Mouse (Mus musculus) CH12.LX (cell line): ENCODE data around the gene Slc2a4. TPM values are rescaled to one million over a fixed set of nuclear protein-coding genes. Genes with fewer than 3 reads are reported as not detected.

Source experiments
- DNase-seq: peaks from one replicate; pipeline ENCODE4 v3.0.0-alpha.2; 2013; ENCODE audit errors: extremely low read depth
- H3K27ac ChIP-seq: 2 replicates; pipeline ENCODE4 v1.5.1; 2012; ENCODE audit warnings: low read depth, mild to moderate bottlenecking, control low read depth, moderate library complexity; ENCODE audit not compliant: insufficient read depth
- H3K27me3 ChIP-seq: replicated peaks from 2 replicates; pipeline ENCODE3; 2012; ENCODE audit warnings: inconsistent platforms
- H3K36me3 ChIP-seq, 2 experiments: replicated peaks in 1 of 2; 2 replicates each; pipeline versions ENCODE3 to v1.6.1; 2012; ENCODE audit warnings: inconsistent platforms in 1 of 2, low read length in 1 of 2, mild to moderate bottlenecking in 1 of 2, mixed read lengths in 1 of 2, moderate library complexity in 1 of 2; ENCODE audit not compliant: control insufficient read depth in 1 of 2, insufficient read depth in 1 of 2
- H3K4me1 ChIP-seq, 2 experiments: 2 replicates each; pipeline ENCODE4 v1.6.1; 2012; ENCODE audit warnings: inconsistent platforms in 1 of 2, moderate library complexity in 1 of 2; ENCODE audit not compliant: insufficient read depth in 2 of 2, control insufficient read depth in 1 of 2
- H3K4me2 ChIP-seq: 2 replicates; pipeline ENCODE4 v1.6.1; 2012; ENCODE audit warnings: low read depth, mild to moderate bottlenecking, control low read depth; ENCODE audit not compliant: poor library complexity, insufficient read depth, severe bottlenecking
- H3K4me3 ChIP-seq, 3 experiments: fragments of 150-350 bp in 1 of 3; sonication (generic) in 1 of 3; replicated peaks in 1 of 3; 2 replicates each; pipeline versions ENCODE3 to v1.5.1; 2011 to 2012; ENCODE audit warnings: low read depth in 2 of 3, low read length in 2 of 3, mild to moderate bottlenecking in 2 of 3, moderate library complexity in 2 of 3, control low read depth in 1 of 3, improper control_type of control experiment in 1 of 3, inconsistent platforms in 1 of 3, mixed read lengths in 1 of 3; ENCODE audit not compliant: poor library complexity in 1 of 3
- H3K79me2 ChIP-seq: replicated peaks from 2 replicates; pipeline ENCODE4 v1.6.1; 2012; ENCODE audit warnings: mild to moderate bottlenecking, moderate library complexity; ENCODE audit not compliant: control insufficient read depth, poor library complexity, insufficient read depth, severe bottlenecking; ENCODE audit errors: extremely low read depth
- H3K9ac ChIP-seq: 2 replicates; pipeline ENCODE4 v1.6.1; 2012; ENCODE audit warnings: low read depth, mild to moderate bottlenecking, control low read depth, moderate library complexity; ENCODE audit not compliant: insufficient read depth
- H3K9me3 ChIP-seq: replicated peaks from 2 replicates; pipeline ENCODE3; 2012; ENCODE audit warnings: low read length, inconsistent platforms, mixed read lengths
- CHD1 ChIP-seq: IDR thresholded peaks from 2 replicates; pipeline ENCODE4 v1.6.1; 2012; ENCODE audit warnings: low read depth, low read length, improper control_type of control experiment, inconsistent platforms
- CHD2 ChIP-seq: IDR thresholded peaks from 2 replicates; pipeline ENCODE4 v1.6.1; 2011; ENCODE audit warnings: low read length, improper control_type of control experiment
- CTCF ChIP-seq, 2 experiments: IDR thresholded peaks in 1 of 2; conservative IDR thresholded peaks in 1 of 2; 2 replicates each; pipeline ENCODE4 v1.5.1; 2011 to 2012; ENCODE audit warnings: low read depth in 2 of 2, low read length in 2 of 2, improper control_type of control experiment in 1 of 2, inconsistent platforms in 1 of 2, mild to moderate bottlenecking in 1 of 2, moderate library complexity in 1 of 2
- E2F4 ChIP-seq: IDR thresholded peaks from 2 replicates; pipeline ENCODE4 v1.6.1; 2011; ENCODE audit warnings: low read depth, low read length, improper control_type of control experiment; ENCODE audit not compliant: insufficient replicate concordance
- EP300 ChIP-seq: IDR thresholded peaks from 2 replicates; pipeline ENCODE4 v1.6.1; 2011; ENCODE audit warnings: low read length, improper control_type of control experiment
- GABPA ChIP-seq: IDR thresholded peaks from 2 replicates; pipeline ENCODE4 v1.6.1; 2012; ENCODE audit warnings: low read depth, low read length, improper control_type of control experiment, inconsistent platforms; ENCODE audit not compliant: insufficient replicate concordance
- JUND ChIP-seq: conservative IDR thresholded peaks from 2 replicates; pipeline ENCODE4 v1.6.1; 2011; ENCODE audit warnings: low read depth, low read length, improper control_type of control experiment
- KAT2A ChIP-seq: IDR thresholded peaks from 2 replicates; pipeline ENCODE4 v1.6.1; 2012; ENCODE audit warnings: low read length, improper control_type of control experiment, inconsistent platforms; ENCODE audit not compliant: insufficient replicate concordance
- MAFK ChIP-seq: IDR thresholded peaks from 2 replicates; pipeline ENCODE4 v1.6.1; 2011; ENCODE audit warnings: low read length, improper control_type of control experiment; ENCODE audit not compliant: insufficient replicate concordance
- MAX ChIP-seq: IDR thresholded peaks from 2 replicates; pipeline ENCODE4 v1.6.1; 2011; ENCODE audit warnings: low read length, improper control_type of control experiment
- MEF2A ChIP-seq: IDR thresholded peaks from 2 replicates; pipeline ENCODE4 v1.6.1; 2014; ENCODE audit warnings: low read depth, mild to moderate bottlenecking, inconsistent platforms, low read length, improper control_type of control experiment, borderline replicate concordance
- MXI1 ChIP-seq: IDR thresholded peaks from 2 replicates; pipeline ENCODE4 v1.6.1; 2011; ENCODE audit warnings: mild to moderate bottlenecking, low read depth, low read length, improper control_type of control experiment
- NRF1 ChIP-seq: IDR thresholded peaks from 2 replicates; pipeline ENCODE4 v1.6.1; 2014; ENCODE audit warnings: low read depth, mild to moderate bottlenecking, inconsistent platforms, low read length, improper control_type of control experiment, moderate library complexity
- POLR2A ChIP-seq: IDR thresholded peaks from 2 replicates; pipeline ENCODE4 v1.6.1; 2011; ENCODE audit warnings: low read depth, mild to moderate bottlenecking, improper control_type of control experiment, low read length
- RAD21 ChIP-seq: IDR thresholded peaks from 2 replicates; pipeline ENCODE4 v1.6.1; 2011; ENCODE audit warnings: low read depth, mild to moderate bottlenecking, low read length, improper control_type of control experiment, moderate library complexity
- RCOR1 ChIP-seq: conservative IDR thresholded peaks from 2 replicates; pipeline ENCODE4 v1.6.1; 2012; ENCODE audit warnings: low read depth, mild to moderate bottlenecking, inconsistent platforms, low read length, improper control_type of control experiment
- SIN3A ChIP-seq: IDR thresholded peaks from 2 replicates; pipeline ENCODE4 v1.6.1; 2012; ENCODE audit warnings: low read length, improper control_type of control experiment, inconsistent platforms
- TBP ChIP-seq: conservative IDR thresholded peaks from 2 replicates; pipeline ENCODE4 v1.6.1; 2011; ENCODE audit warnings: low read depth, low read length, improper control_type of control experiment
- TCF12 ChIP-seq: IDR thresholded peaks from 2 replicates; pipeline ENCODE4 v1.6.1; 2014; ENCODE audit warnings: low read depth, mild to moderate bottlenecking, inconsistent platforms, low read length, improper control_type of control experiment
- UBTF ChIP-seq: IDR thresholded peaks from 2 replicates; pipeline ENCODE4 v1.6.1; 2012; ENCODE audit warnings: low read depth, mild to moderate bottlenecking, inconsistent platforms, low read length, improper control_type of control experiment, moderate library complexity
- USF2 ChIP-seq: conservative IDR thresholded peaks from 2 replicates; pipeline ENCODE4 v1.6.1; 2011; ENCODE audit warnings: low read depth, low read length, improper control_type of control experiment
- ZC3H11A ChIP-seq: IDR thresholded peaks from 2 replicates; pipeline ENCODE4 v1.6.1; 2012; ENCODE audit warnings: low read depth, mild to moderate bottlenecking, inconsistent platforms, low read length, improper control_type of control experiment
- ZKSCAN1 ChIP-seq: IDR thresholded peaks from 2 replicates; pipeline ENCODE4 v1.6.1; 2012; ENCODE audit warnings: low read depth, inconsistent platforms, low read length, improper control_type of control experiment, borderline replicate concordance
- ZNF384 ChIP-seq: IDR thresholded peaks from 2 replicates; pipeline ENCODE4 v1.6.1; 2012; ENCODE audit warnings: low read depth, low read length, improper control_type of control experiment, inconsistent platforms
- dilution Hi-C: fragments of 300-500 bp; cut with MboI; formaldehyde crosslinking; loops from 2 replicates; pipeline ENCODE4 v1.14.3; 2020; ENCODE audit warnings: low sequenced_read_pairs; ENCODE audit not compliant: extremely low pct_unique_long_range_greater_than_20kb, extremely low pct_ligation_motif_present
- in situ Hi-C: fragments of 300-500 bp; cut with MboI; formaldehyde crosslinking; loops from 3 replicates; pipeline ENCODE4 v1.14.3; 2019; ENCODE audit warnings: low sequenced_read_pairs, low pct_ligation_motif_present, low pct_unique_long_range_greater_than_20kb, mixed read lengths
- polyA plus RNA-seq: library from polyadenylated mRNA; unstranded; fragments of >175 nt; gene quantifications from 2 replicates; pipeline ENCODE4 v1.2.1, GENCODE M21; 2012; ENCODE audit warnings: low read depth; ENCODE audit not compliant: insufficient read length
- total RNA-seq, 2 experiments: library from RNA; depleted of rRNA; stranded (reverse); fragments of 300-350 nt in 1 of 2; fragments of >200 nt in 1 of 2; gene quantifications; 2 replicates each; pipeline ENCODE4 v1.2.3; 2012 to 2014

Gene Slc2a4
- total and polyA plus RNA-seq, 3 experiments = 2.3 to 3.8 (median 2.6) TPM

GRCm38 (mm10) chr11:69936714-69937347 lies 11.2 kb downstream of the Slc2a4 start:
- H3K36me3 ChIP-seq = no peaks in the 10 kb centered on the region
- no peaks in the 10 kb centered on the region for H3K9me3 ChIP-seq
- H3K4me2 ChIP-seq = no peak overlapping the region
- H3K9ac ChIP-seq = no peak overlapping the region
- TF ChIP-seq NRF1 = no peak
- TF ChIP-seq POLR2A = no peak
- no peak for TF ChIP-seq USF2
- TF ChIP-seq TCF12 = no peak
- no peak for TF ChIP-seq ZKSCAN1
- no peak for TF ChIP-seq CHD1
- no peak for TF ChIP-seq E2F4
- TF ChIP-seq ZC3H11A = no peak
- no peak for TF ChIP-seq EP300
- TF ChIP-seq CHD2 = no peak
- DNase-seq = no peak
- H3K27me3 ChIP-seq = peaks cover 65% of the 10 kb centered on the region
- in situ Hi-C loops (no loop called here), dilution Hi-C loops (no loop called here)
- H3K4me1 ChIP-seq = peaks cover 0 to 42% of the 10 kb centered on the region in 2 experiments; a peak in 3 of 4 replicates
- H3K4me3 ChIP-seq = no peak overlapping the region
- H3K79me2 ChIP-seq = no peaks in the 10 kb centered on the region
- H3K27ac ChIP-seq = no peak overlapping the region

GRCm38 (mm10) chr11:69936156-69936555 lies 11.8 kb downstream of the Slc2a4 start:
- H3K27me3 ChIP-seq = peaks cover 65% of the 10 kb centered on the region
- H3K4me2 ChIP-seq = peak overlapping the region; percentile 92
- no peaks in the 10 kb centered on the region for H3K79me2 ChIP-seq
- H3K27ac ChIP-seq = no peak overlapping the region
- H3K9me3 ChIP-seq = no peaks in the 10 kb centered on the region
- dilution Hi-C loops (no loop called here), in situ Hi-C loops (no loop called here)
- peaks cover 2 to 49% of the 10 kb centered on the region in 2 experiments for H3K4me1 ChIP-seq
- no peak overlapping the region for H3K9ac ChIP-seq
- DNase-seq = no peak
- peak overlapping the region in 1 of 3 experiments; percentile 51 for H3K4me3 ChIP-seq
- TF ChIP-seq MEF2A (no peak), RCOR1 (no peak), KAT2A (no peak), UBTF (no peak), NRF1 (no peak), MAX (no peak), TCF12 (no peak), JUND (no peak), ZC3H11A (no peak), RAD21 (no peak), MXI1 (no peak), GABPA (no peak), SIN3A (no peak), TBP (no peak), ZNF384 (no peak), CTCF (conservative IDR thresholded peaks at IDR 0.05 in 1 of 2, IDR thresholded peaks at IDR 0.05 in 1 of 2; ENCODE audit: low read depth in 2 of 2, low read length in 2 of 2) (no peak), CHD1 (no peak), MAFK (no peak)
- TF ChIP-seq, all 38 proteins: peak for 0
- no peaks in the 10 kb centered on the region for H3K36me3 ChIP-seq
